Mouse (Mus musculus): Measurements from ENCODE around the gene Tbc1d2.
"Not testable (repeated sequence)": the region's sequence is repeated elsewhere in the genome, so short reads cannot be mapped to it uniquely, and the experiment has no call there.

Tbc1d2 gene

GRCm38 (mm10) chr4:46578796-46579346 is 71.1 kb downstream of the Tbc1d2 start:
- not testable (repeated sequence) for DNase-seq (ENCODE audit: low spot score)

GRCm38 (mm10) chr4:46578228-46578627 is 71.8 kb downstream of the Tbc1d2 start:
- no peak for DNase-seq (ENCODE audit: low spot score)

GRCm38 (mm10) chr4:46575509-46576284 is 74.3 kb downstream of the Tbc1d2 start:
- not testable (repeated sequence) for DNase-seq (ENCODE audit: low spot score)

GRCm38 (mm10) chr4:46574841-46575240 is 75.2 kb downstream of the Tbc1d2 start:
- no peak for DNase-seq (ENCODE audit: low spot score)

DNA sequence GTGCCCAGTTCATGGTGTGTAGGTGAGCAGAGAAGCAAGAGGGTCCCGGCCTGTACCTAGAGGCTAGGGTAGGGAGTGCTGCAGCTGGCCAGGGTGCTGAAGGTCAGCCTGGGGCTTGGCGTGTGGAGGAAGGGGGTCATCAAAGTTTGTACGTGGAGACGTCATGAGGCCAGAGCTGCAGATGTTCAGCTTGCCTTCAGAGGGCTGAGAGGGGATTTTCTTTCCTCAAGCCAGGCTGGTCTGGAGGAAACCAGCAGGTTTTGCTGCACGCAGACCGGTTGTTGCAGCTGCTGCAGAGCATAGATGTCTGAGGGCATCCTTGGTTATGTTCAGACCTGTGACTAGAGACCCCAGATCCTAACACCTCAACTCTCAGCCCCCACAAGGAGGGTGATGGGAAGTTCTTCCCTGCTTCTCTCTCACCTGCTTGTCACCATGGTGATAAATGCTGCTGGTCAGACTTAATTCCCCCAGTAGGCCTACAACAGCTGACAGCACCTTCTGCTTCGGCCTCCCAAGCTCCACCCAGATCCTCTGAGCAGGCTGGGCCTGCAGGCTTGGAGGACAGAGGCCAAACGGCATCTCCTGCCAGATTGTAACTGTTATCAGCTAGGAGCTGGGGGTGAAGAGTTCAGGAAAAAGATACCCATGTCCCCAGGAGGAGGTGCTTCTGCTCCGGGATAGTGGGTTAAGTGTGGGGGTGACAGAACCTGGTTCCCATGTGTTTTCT is 75.8 kb downstream of the Tbc1d2 start:
- DNase-seq (ENCODE audit: low spot score): no peak

- DNase-seq (ENCODE audit: low spot score): no peak
Observed at GRCm38 (mm10) chr4:46572616-46573015, 77.4 kb downstream of the Tbc1d2 start.

- no peak for DNase-seq (ENCODE audit: low spot score)
Observed at GRCm38 (mm10) chr4:46571744-46572143, 78.3 kb downstream of the Tbc1d2 start.

DNA sequence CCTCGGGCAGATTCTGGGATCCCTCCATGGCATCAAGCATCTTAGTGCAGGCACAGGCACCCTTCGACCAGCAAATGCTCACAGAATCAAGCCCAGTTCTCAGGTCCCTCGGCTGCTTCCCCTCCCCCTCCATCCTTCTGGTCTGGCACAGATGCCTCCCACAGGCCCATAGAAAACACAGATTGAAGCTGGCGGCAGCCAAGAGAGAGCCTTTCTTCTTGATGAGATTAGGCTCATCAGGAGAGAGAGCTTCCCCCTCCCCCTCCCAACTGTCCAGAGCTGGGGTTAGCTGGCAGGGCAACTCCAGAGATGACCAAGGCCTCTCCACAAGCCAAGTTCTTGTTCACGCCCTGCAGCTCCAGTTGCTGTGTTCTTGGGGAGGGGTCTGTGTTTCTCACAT is 80.3 kb downstream of the Tbc1d2 start:
- no peak for DNase-seq (ENCODE audit: low spot score)

DNA sequence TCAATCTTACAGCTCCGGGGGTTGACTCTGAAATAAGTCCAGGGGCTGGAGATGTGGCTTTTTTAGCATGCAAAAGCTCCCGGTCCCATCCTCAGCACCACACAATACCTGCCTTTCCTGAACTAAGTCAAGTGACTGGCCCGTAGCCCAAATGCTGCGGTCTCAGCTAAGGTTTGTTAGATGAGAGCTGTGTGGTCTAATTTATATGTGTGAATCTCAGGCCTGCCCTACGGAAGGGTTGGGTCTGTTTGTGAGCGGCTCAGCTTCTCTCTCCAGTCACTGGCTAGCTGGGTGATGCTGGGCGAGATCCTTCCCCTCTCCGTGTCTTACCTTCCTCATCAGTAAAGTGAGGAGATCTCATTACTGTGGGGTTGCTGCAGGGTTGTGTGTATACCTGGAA is 81.8 kb downstream of the Tbc1d2 start:
- DNase-seq (ENCODE audit: low spot score): no peak

- DNase-seq (ENCODE audit: low spot score): no peak
Observed at GRCm38 (mm10) chr4:46566931-46567671, 82.9 kb downstream of the Tbc1d2 start.

DNA sequence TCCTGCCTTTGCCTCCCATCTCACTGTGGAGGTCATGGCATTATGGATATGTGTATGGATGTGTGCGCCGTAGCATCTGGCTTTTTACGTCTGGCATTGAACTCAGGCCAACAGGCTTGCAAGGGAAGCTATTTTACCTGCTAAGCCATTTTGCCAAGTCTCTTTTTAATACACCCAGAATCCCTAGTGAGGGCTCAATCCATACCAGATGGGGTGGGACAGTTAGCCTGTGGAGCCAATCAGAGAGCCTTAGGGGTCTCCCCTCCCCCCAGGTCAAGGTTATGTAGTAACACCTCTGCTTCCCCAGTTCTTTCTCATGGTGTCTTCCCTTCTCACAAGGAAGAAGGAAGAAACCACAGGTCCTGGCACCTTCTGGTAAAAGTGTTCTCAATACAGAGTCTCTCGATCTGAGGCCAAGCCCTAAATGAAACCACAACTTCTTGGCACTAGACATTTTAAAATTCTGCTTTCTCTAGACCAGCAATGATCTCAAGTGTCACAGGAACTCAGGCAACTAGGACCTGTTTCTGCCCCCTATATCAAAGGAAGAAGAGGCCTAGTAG is 84.5 kb downstream of the Tbc1d2 start:
- no peak for DNase-seq (ENCODE audit: low spot score)

DNA sequence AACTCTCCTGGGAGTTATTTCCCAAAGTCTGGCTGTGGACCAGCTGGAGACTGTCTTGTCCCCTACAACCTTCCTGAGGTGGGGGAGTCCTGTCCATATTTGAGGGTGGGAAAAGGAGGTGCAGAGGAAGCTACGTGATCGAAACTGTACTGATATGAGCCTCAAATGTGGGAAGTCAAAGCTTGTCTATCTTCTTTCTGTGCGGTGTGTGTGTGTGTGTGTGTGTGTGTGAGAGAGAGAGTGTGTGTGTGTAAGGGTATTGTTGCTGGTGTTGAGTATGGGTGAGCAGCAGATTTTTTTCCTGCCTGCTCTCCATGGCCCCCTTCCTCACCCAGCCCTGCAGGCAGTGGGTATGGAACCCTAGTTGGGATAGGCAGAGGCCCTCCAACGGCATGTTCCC is 85.8 kb downstream of the Tbc1d2 start:
- no peak for DNase-seq (ENCODE audit: low spot score)

DNA sequence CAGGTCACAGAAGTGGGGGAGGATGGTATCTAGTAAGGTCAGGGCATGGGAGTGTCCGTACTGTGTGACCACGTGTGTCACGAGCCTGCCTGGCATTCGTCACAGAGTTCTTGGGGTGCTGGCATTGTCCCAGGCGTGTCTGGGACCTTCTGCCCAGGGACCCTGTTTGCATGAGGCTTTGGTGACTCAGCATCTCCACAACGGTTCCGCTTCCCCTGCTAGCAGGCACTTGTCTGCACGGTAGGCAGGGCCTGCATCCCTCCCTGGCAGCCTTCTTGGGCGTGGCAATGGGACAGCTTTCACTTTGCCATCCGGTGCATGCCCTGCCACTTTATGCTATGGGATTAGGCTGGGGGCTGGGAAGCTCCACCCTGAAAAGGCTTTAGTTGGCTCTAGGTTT is 86.2 kb downstream of the Tbc1d2 start:
- DNase-seq (ENCODE audit: low spot score): no peak

- no peak for DNase-seq (ENCODE audit: low spot score)
Observed at GRCm38 (mm10) chr4:46562841-46563240, 87.2 kb downstream of the Tbc1d2 start.

GRCm38 (mm10) chr4:46562037-46562436 is 88.0 kb downstream of the Tbc1d2 start:
- no peak for DNase-seq (ENCODE audit: low spot score)

DNA sequence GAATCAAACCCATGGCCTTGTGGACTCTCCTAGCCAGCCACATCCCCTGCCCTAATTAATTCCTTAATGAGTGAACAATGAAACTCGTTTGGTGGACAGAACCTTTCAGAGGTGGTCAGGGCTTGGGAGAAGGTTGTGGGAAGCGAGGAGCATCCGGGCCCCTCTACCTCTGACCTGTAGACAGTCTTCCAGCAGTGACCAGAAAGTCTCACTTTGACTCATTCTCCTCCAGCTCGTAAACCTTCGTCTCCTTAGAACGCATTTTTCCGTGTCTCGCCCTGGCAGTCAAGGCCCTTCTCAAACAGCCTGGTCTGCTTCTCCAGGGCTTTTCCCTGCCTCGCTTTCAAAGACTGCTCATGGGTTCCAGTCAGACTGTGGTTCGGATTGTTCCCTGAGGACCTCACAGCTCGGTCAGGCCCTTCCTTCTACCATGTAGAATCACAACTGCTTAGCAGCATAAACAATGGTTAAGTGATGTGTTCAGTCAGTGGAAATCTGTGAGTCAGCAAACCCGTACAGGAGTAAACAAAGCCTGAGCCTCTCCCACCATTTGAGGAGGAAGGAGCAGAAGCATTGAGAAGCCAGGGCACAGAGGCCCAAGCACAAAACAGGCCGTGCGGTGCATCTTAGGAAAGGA is 89.8 kb downstream of the Tbc1d2 start:
- no peak for DNase-seq (ENCODE audit: low spot score)

- DNase-seq (ENCODE audit: low spot score): no peak
Observed at GRCm38 (mm10) chr4:46558672-46559667, 91.0 kb downstream of the Tbc1d2 start.

DNA sequence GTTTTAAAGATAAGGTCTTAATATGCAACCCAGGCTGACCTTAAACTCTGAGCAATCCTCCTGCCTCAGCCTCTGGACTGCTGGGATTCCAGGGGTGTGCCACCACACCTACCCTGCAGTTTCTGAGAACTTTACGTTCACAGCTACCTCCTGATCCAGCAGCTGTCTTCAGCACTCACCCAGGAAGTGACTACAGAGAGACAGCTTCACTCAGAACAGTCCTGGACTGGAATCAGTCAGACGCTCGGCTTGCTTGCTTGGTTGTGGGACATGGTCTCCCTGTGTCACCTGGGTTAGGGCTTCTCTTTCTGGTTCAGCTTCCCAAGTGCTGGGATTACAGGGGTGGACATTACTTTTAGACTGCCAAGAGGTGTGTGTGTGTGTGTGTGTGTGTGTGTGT is 93.1 kb downstream of the Tbc1d2 start:
- no peak for DNase-seq (ENCODE audit: low spot score)

GRCm38 (mm10) chr4:46555762-46556161 is 94.2 kb downstream of the Tbc1d2 start:
- DNase-seq (ENCODE audit: low spot score): no peak
